Mouse (Mus musculus) cerebellum, adult 2 months (tissue): ENCODE data around the gene Sap18.
"Not testable (repeated sequence)": the region's sequence is repeated elsewhere in the genome, so short reads cannot be mapped to it uniquely, and the experiment has no call there.

Experiments used
- CTCF ChIP-seq: fragments of 200-500 bp; IDR thresholded peaks from 2 replicates; pipeline ENCODE4 v1.5.1; 2011; ENCODE audit warnings: low read depth, mild to moderate bottlenecking, control low read depth, low read length, moderate library complexity, borderline replicate concordance; ENCODE audit not compliant: insufficient read depth
- POLR2A ChIP-seq: fragments of 200-500 bp; IDR thresholded peaks from 2 replicates; pipeline ENCODE4 v1.6.1; 2011; ENCODE audit warnings: low read length, control low read depth, borderline replicate concordance; ENCODE audit not compliant: insufficient read depth

GRCm38 (mm10) chr14:57848061-57848460 is 50.1 kb downstream of the Sap18 start:
- TF ChIP-seq CTCF, POLR2A: not testable (repeated sequence)
